Mouse (Mus musculus) hindbrain, embryonic 10.5 days (tissue): ENCODE results near the gene Apex2. TPM values are rescaled to one million over a fixed set of nuclear protein-coding genes. Genes with fewer than 3 reads are reported as not detected.

Experiments used
- DNase-seq: peaks from one replicate; pipeline ENCODE4 v3.0.0-alpha.2; 2017; ENCODE audit warnings: low spot score
- H3K27ac ChIP-seq: fragments of 300-500 bp; sonication (generic); 2 replicates; pipeline ENCODE4 v1.5.1; 2016; ENCODE audit warnings: mild to moderate bottlenecking, moderate library complexity
- H3K27me3 ChIP-seq: fragments of 300-500 bp; sonication (generic); 2 replicates; pipeline ENCODE4 v1.6.1; 2016; ENCODE audit warnings: mild to moderate bottlenecking; ENCODE audit not compliant: poor library complexity, insufficient read depth, severe bottlenecking
- H3K36me3 ChIP-seq: fragments of 300-500 bp; sonication (generic); 2 replicates; pipeline ENCODE4 v1.6.1; 2016; ENCODE audit warnings: mild to moderate bottlenecking, moderate library complexity
- H3K4me1 ChIP-seq: fragments of 300-500 bp; sonication (generic); replicated peaks from 2 replicates; pipeline ENCODE4 v1.6.1; 2016; ENCODE audit warnings: mild to moderate bottlenecking
- H3K4me3 ChIP-seq: fragments of 300-500 bp; sonication (generic); 2 replicates; pipeline ENCODE4 v1.5.1; 2016; ENCODE audit warnings: mild to moderate bottlenecking, moderate library complexity
- H3K9me3 ChIP-seq: fragments of 300-500 bp; sonication (generic); 2 replicates; pipeline ENCODE4 v1.6.1; 2016; ENCODE audit warnings: mild to moderate bottlenecking, moderate library complexity
- WGBS: fragments of 180-500 bp; shearing (Covaris S2); methylation state at CpG from one replicate; pipeline ENCODE4 v1.1.7; 2016; 5-methylcytosine and 5-hydroxymethylcytosine counted together
- polyA plus RNA-seq: library from polyadenylated mRNA; unstranded; fragments of >200 nt; fragmentation: Nextera tagmentation; extraction: Ambion mirVana; gene quantifications from 2 replicates; pipeline ENCODE4 v1.2.1, GENCODE M21; 2016

Gene Apex2
- polyA plus RNA-seq = 27.1 and 27.2 TPM in 2 replicates

DNA sequence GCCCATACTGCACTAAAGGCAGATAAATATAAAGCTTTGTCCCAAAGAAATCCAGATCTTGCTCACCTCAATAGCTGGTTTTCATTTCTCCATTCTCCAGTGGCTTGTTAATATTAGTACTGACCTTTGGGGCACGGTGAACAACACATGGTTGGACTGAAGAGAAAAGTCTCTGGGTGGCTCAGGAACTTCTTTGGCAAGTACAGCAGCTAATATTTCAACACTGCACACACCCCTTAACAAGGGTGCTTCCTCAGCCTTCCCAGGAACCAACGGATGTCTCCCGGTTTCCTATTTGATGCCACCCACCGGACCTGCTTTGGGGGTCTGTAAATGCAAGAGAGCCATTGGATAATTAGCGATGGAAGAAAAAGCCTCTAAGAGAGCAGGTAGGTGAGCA, at the start of gene Apex2:
Apex2 (minus strand) TSS at position 173 of the 400 bp plus-strand sequence.
- H3K4me3 ChIP-seq = no peak within 1 kb of the TSS
- H3K9me3 ChIP-seq = no peaks in the 10 kb centered on the region
- H3K27me3 ChIP-seq = peaks cover 4% of the 10 kb centered on the region; the same call in 1 of the 2 replicates
- no peak for DNase-seq
- H3K36me3 ChIP-seq = peaks cover 12% of the 10 kb centered on the region
- 72% methylated on average over 5 of the region's 5 CpGs for WGBS
- H3K4me1 ChIP-seq = no peaks in the 10 kb centered on the region
- H3K27ac ChIP-seq = no peak within 1 kb of the TSS

GRCm38 (mm10) chrX:150636421-150636820, 46.8 kb upstream of the Apex2 start:
- H3K27ac ChIP-seq = no peak overlapping the region
- H3K36me3 ChIP-seq = no peaks in the 10 kb centered on the region
- no peak overlapping the region for H3K4me3 ChIP-seq
- WGBS = 68% methylated on average over 1 of the region's 1 CpGs
- H3K4me1 ChIP-seq = no peaks in the 10 kb centered on the region
- no peaks in the 10 kb centered on the region for H3K27me3 ChIP-seq
- no peaks in the 10 kb centered on the region for H3K9me3 ChIP-seq
- no peak for DNase-seq

GRCm38 (mm10) chrX:150598882-150599281, 9.2 kb upstream of the Apex2 start:
- Histone ChIP-seq H3K4me3 (no peak overlapping the region), H3K36me3 (no peaks in the 10 kb centered on the region), H3K27ac (no peak overlapping the region), H3K27me3 (peaks cover 4% of the 10 kb centered on the region; the same call in 1 of the 2 replicates), H3K9me3 (no peaks in the 10 kb centered on the region), H3K4me1 (no peaks in the 10 kb centered on the region)
- WGBS = 81% methylated on average over 2 of the region's 2 CpGs
- DNase-seq = no peak

DNA sequence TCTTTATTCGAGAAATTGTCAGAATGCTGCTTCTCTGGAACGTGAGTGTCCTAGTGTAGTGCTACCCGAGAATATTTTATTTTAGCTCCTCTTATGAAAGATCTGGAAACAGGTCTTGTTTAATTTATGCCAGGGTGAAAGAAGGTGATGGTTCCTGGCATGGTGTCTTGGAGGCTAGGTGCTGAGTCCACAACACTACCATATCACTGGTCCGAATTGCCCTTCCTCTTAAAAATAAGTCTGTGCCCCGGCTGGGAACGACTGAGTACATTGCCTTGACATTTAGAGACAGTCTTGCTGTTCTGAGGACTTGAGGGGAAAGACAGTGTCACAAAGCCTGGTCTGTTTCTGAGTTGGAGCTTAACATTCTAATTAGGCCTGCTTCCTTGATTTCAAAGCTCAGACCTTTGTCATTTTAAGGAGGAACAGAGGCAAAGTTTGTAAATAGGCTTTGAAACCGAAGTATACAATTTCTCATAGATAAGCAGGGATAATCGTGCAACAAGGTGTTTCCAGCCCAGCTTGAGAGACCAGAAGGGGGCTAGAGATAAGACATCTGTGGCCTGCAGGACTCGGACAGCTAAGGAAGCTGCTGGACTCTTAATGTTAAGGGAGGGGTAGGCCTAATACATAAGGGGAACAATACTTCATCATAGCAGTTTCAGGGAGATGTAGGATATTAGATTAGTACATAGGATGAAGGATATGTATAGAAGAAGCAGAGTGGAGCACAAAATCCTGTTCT, 5.5 kb upstream of the Apex2 start:
- WGBS = 86% methylated on average over 9 of the region's 9 CpGs

DNA sequence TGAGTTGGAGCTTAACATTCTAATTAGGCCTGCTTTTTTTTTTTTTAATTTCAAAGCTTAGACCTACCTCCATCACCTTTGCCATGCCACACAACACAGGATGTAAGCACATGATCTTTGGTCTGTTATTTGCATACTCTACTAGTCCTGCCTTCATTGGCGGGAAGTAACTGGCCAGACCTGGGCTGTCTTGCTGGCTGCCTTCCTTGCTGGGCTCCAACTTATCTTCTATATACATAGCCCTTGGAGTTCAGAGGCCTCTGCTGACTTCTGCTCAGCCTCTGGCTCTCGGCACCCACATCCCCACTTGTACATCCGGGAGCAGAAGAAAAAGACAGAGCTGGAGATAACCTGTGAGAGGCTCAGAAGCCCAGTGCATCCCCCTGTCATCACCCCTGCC, 4.5 kb upstream of the Apex2 start:
- Histone ChIP-seq H3K36me3 (no peaks in the 10 kb centered on the region), H3K9me3 (no peaks in the 10 kb centered on the region), H3K4me1 (no peaks in the 10 kb centered on the region), H3K4me3 (no peak overlapping the region), H3K27me3 (peaks cover 4% of the 10 kb centered on the region; the same call in 1 of the 2 replicates), H3K27ac (no peak overlapping the region)
- no peak for DNase-seq
- WGBS = 90% methylated on average over 3 of the region's 3 CpGs

More for the DNA sequence above, 5.5 kb upstream of the Apex2 start:
- Histone ChIP-seq H3K27ac (no peak overlapping the region), H3K36me3 (no peaks in the 10 kb centered on the region), H3K27me3 (peaks cover 4% of the 10 kb centered on the region; the same call in 1 of the 2 replicates), H3K9me3 (no peaks in the 10 kb centered on the region), H3K4me3 (no peak overlapping the region), H3K4me1 (no peaks in the 10 kb centered on the region)
- DNase-seq = no peak

GRCm38 (mm10) chrX:150593266-150594035, 3.8 kb upstream of the Apex2 start:
- no peaks in the 10 kb centered on the region for H3K4me1 ChIP-seq
- H3K36me3 ChIP-seq = no peaks in the 10 kb centered on the region
- H3K27me3 ChIP-seq = peaks cover 4% of the 10 kb centered on the region; the same call in 1 of the 2 replicates
- no peak overlapping the region for H3K27ac ChIP-seq
- WGBS = 89% methylated on average over 12 of the region's 12 CpGs
- no peaks in the 10 kb centered on the region for H3K9me3 ChIP-seq
- H3K4me3 ChIP-seq = no peak overlapping the region
- no peak for DNase-seq

GRCm38 (mm10) chrX:150588023-150588764, 1.5 kb downstream of the Apex2 start, which contains the start of gene Pfkfb1:
Gene Pfkfb1, plus strand, starts transcription at chrX:150588229.
- 17% methylated on average over 35 of the region's 35 CpGs for WGBS
- no peaks in the 10 kb centered on the region for H3K27me3 ChIP-seq
- no peaks in the 10 kb centered on the region for H3K9me3 ChIP-seq
- H3K4me1 ChIP-seq = no peaks in the 10 kb centered on the region
- H3K36me3 ChIP-seq = peaks cover 21% of the 10 kb centered on the region
- DNase-seq = peak; percentile 72
- peak within 1 kb of the TSS; percentile 56 for H3K4me3 ChIP-seq
- H3K27ac ChIP-seq = peak within 1 kb of the TSS; percentile 88

DNA sequence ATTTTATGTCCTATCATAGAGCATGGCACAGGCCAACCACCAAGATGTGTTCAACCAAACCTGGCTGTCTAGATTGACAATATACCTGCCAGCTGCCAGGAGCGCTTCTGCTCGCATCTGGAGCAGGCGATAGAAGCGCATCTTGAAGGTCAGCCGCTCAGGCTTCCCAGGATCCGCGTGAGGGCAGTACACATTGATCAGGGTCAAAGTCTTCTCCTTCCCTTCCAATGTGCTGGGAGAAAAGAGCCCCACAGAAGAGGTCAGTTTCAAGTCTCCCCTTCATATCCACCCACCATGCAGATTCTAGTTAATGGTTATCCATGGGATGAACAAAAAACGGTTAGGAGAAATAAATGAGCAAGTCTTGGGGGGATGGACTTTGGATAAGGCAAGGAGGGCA, 4.6 kb downstream of the Apex2 start:
- H3K4me3 ChIP-seq = no peak overlapping the region
- no peaks in the 10 kb centered on the region for H3K9me3 ChIP-seq
- no peaks in the 10 kb centered on the region for H3K4me1 ChIP-seq
- H3K36me3 ChIP-seq = peaks cover 48% of the 10 kb centered on the region
- no peaks in the 10 kb centered on the region for H3K27me3 ChIP-seq
- no peak for DNase-seq
- 90% methylated on average over 8 of the region's 8 CpGs for WGBS
- H3K27ac ChIP-seq = no peak overlapping the region

DNA sequence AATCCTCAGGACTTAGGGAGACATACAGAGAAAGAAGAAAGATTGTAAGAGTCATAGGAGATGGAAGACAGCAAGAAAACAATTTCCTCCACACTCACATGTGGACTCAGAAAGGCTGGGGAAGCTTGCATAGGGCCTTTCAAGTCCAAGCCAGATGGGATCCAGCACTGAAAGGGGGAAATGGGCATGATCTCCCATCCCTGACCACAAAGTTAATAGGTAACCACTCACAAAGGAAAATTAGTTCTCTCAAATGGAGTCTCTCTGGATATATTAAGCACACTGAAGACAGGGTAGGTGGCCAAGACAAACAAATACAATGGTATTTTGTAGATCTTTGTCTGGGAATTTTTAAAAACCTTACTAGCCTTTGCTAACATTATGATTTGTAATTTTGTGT, 7.7 kb downstream of the Apex2 start:
- no peak overlapping the region for H3K27ac ChIP-seq
- peaks cover 59% of the 10 kb centered on the region for H3K36me3 ChIP-seq
- no peak overlapping the region for H3K4me3 ChIP-seq
- no peaks in the 10 kb centered on the region for H3K9me3 ChIP-seq
- H3K27me3 ChIP-seq = no peaks in the 10 kb centered on the region
- no peaks in the 10 kb centered on the region for H3K4me1 ChIP-seq
- no peak for DNase-seq

GRCm38 (mm10) chrX:150564644-150565357, 24.9 kb downstream of the Apex2 start:
- Histone ChIP-seq H3K36me3 (peaks cover 28% of the 10 kb centered on the region), H3K27me3 (peaks cover 10% of the 10 kb centered on the region; the same call in 1 of the 2 replicates), H3K9me3 (no peaks in the 10 kb centered on the region), H3K4me1 (no peaks in the 10 kb centered on the region), H3K4me3 (no peak overlapping the region), H3K27ac (no peak overlapping the region)
- 88% methylated on average over 12 of the region's 12 CpGs for WGBS
- DNase-seq = no peak

DNA sequence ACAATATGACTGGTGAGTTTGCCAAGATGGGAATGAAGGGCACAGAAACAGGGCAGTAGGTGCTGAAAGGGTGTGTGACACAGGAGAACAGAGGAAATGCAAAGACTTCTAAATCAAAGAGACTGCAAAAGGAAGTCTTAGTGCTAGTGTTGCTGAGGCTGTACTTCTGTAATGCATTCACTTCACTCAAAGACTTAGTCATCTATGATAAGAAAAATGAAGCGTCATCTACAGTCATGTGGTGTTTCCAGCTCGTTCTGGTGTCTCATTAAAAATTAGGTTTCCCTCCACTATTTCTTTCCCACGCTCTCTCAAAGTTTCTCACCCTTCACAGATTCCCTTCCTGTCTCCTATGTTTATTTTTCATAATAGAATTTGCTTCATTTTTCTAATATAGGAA, 35.6 kb downstream of the Apex2 start:
- no peak overlapping the region for H3K4me3 ChIP-seq
- H3K9me3 ChIP-seq = no peaks in the 10 kb centered on the region
- no peaks in the 10 kb centered on the region for H3K4me1 ChIP-seq
- DNase-seq = no peak
- WGBS = 86% methylated on average over 3 of the region's 3 CpGs
- peaks cover 20% of the 10 kb centered on the region for H3K36me3 ChIP-seq
- no peak overlapping the region for H3K27ac ChIP-seq
- H3K27me3 ChIP-seq = no peaks in the 10 kb centered on the region; the same call in 1 of the 2 replicates

DNA sequence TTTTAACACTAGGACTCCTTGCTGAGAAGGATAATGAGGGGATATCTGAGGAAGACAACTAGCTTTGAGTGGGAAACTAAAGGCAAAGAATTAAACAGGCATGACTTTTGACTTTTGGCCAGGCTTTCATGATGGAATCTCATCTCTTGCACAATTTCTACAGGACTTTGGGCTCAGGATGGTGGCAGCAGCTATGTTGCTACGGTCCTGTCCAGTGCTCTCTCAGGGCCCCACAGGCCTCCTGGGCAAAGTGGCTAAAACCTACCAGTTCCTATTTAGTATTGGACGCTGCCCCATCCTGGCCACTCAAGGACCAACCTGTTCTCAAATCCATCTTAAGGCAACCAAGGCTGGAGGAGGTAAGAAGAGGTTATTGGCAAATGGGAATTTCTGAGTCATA, 37.7 kb downstream of the Apex2 start:
- Histone ChIP-seq H3K36me3 (peaks cover 24% of the 10 kb centered on the region), H3K27ac (no peak overlapping the region), H3K27me3 (no peaks in the 10 kb centered on the region; the same call in 1 of the 2 replicates), H3K9me3 (no peaks in the 10 kb centered on the region), H3K4me3 (no peak overlapping the region), H3K4me1 (no peaks in the 10 kb centered on the region)
- WGBS = 87% methylated on average over 2 of the region's 2 CpGs
- DNase-seq = no peak
